Mouse (Mus musculus) liver, postnatal 0 days (tissue): ENCODE data around the gene Dock1. TPM values are rescaled to one million over a fixed set of nuclear protein-coding genes. Genes with fewer than 3 reads are reported as not detected.
A peak's percentile ranks its signal among the peaks of the same experiment; 100 is the strongest.

Source experiments
- ATAC-seq: fragments of 200-750 bp; cut with Nextera tagmentation; 2 replicates; pipeline ENCODE4 v1.8.0; 2017; ENCODE audit warnings: mild to moderate bottlenecking, moderate library complexity
- DNase-seq: peaks from one replicate; pipeline ENCODE4 v3.0.0-alpha.2; 2016
- H3K27ac ChIP-seq: fragments of 300-500 bp; sonication (generic); 2 replicates; pipeline ENCODE4 v1.5.1; 2014; ENCODE audit warnings: antibody characterized with exemption, moderate library complexity, mild to moderate bottlenecking, low read depth
- H3K27me3 ChIP-seq: fragments of 300-500 bp; sonication (generic); 2 replicates; pipeline ENCODE4 v1.6.1; 2014; ENCODE audit warnings: low read length, control low read depth, mixed read lengths; ENCODE audit not compliant: insufficient read depth
- H3K36me3 ChIP-seq: fragments of 300-500 bp; sonication (generic); replicated peaks from 2 replicates; pipeline ENCODE4 v1.6.1; 2014; ENCODE audit warnings: mild to moderate bottlenecking, control low read depth, low read length, moderate library complexity, mixed read lengths; ENCODE audit not compliant: insufficient read depth
- H3K4me1 ChIP-seq: fragments of 300-500 bp; sonication (generic); 2 replicates; pipeline ENCODE4 v1.6.1; 2014; ENCODE audit warnings: antibody characterized with exemption, mild to moderate bottlenecking, control low read depth; ENCODE audit not compliant: insufficient read depth
- H3K4me2 ChIP-seq: fragments of 300-500 bp; sonication (generic); 2 replicates; pipeline ENCODE4 v1.6.1; 2014; ENCODE audit warnings: low read depth, mild to moderate bottlenecking, low read length, moderate library complexity, mixed read lengths
- H3K4me3 ChIP-seq: fragments of 300-500 bp; sonication (generic); 2 replicates; pipeline ENCODE4 v1.5.1; 2014; ENCODE audit warnings: low read depth, low read length
- H3K9ac ChIP-seq: fragments of 300-500 bp; sonication (generic); replicated peaks from 2 replicates; pipeline ENCODE4 v1.6.1; 2014; ENCODE audit warnings: mild to moderate bottlenecking, moderate library complexity
- H3K9me3 ChIP-seq: fragments of 300-500 bp; sonication (generic); 2 replicates; pipeline ENCODE4 v1.6.1; 2016; ENCODE audit warnings: mild to moderate bottlenecking, control low read depth, low read length, mixed read lengths
- CTCF ChIP-seq: sonication (generic); IDR thresholded peaks from 2 replicates; pipeline ENCODE4 v1.5.1; 2016; ENCODE audit warnings: antibody characterized with exemption, low read depth
- EP300 ChIP-seq: IDR thresholded peaks from 2 replicates; pipeline ENCODE4 v1.6.1; 2016; ENCODE audit warnings: antibody characterized with exemption, low read depth, mild to moderate bottlenecking
- WGBS: fragments of 180-500 bp; shearing (Covaris S2); extraction: QIAGEN DNeasy Blood & Tissue Kit; methylation state at CpG from one replicate; pipeline ENCODE4 v1.1.7; 2014; ENCODE audit not compliant: insufficient replicate concordance; 5-methylcytosine and 5-hydroxymethylcytosine counted together
- polyA plus RNA-seq: library from polyadenylated mRNA; unstranded; fragments of >200 nt; fragmentation: Nextera tagmentation; extraction: Ambion mirVana; gene quantifications from 2 replicates; pipeline ENCODE4 v1.2.1, GENCODE M21; 2015

The Dock1 gene
- polyA plus RNA-seq, 1 experiment from 2014 or later, result 3.2 TPM

GRCm38 (mm10) chr7:134864175-134864574, 193.7 kb downstream of the Dock1 start:
- DNase-seq (peak; percentile 46), ATAC-seq (no peak)
- Histone ChIP-seq H3K27ac (no peak overlapping the region), H3K4me2 (no peak overlapping the region), H3K36me3 (no peaks in the 10 kb centered on the region), H3K27me3 (no peaks in the 10 kb centered on the region), H3K4me1 (no peaks in the 10 kb centered on the region), H3K9ac (no peak overlapping the region), H3K9me3 (no peaks in the 10 kb centered on the region), H3K4me3 (no peak overlapping the region)
- TF ChIP-seq CTCF (no peak), EP300 (no peak)
- 67% methylated on average over 2 of the region's 2 CpGs for WGBS

DNA sequence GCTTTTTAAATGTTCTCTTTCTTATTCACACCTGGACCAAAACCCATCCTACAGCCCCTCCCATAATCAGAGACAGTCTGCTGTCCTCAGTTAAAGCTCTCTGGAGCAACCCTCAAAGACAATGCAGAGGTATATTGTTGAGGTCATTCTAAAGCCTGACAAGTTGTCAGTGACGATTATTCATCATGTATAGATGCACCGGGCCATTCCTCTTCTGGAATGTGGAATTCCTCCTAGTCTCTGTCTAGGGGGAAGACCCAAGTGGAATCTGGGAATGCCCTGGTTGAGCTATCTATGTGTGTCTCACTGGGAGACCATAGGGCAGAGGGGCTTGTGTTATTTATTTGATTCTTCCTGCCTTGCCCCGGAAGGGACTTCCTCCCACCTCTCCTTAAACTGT, 202.1 kb downstream of the Dock1 start:
- Histone ChIP-seq H3K27me3 (no peaks in the 10 kb centered on the region), H3K36me3 (peaks cover 6% of the 10 kb centered on the region; the same call in 1 of the 2 replicates), H3K27ac (no peak overlapping the region), H3K9me3 (no peaks in the 10 kb centered on the region), H3K4me3 (no peak overlapping the region), H3K4me1 (no peaks in the 10 kb centered on the region), H3K4me2 (no peak overlapping the region), H3K9ac (no peak overlapping the region)
- ATAC-seq (no peak), DNase-seq (no peak)
- 69% methylated on average over 3 of the region's 3 CpGs for WGBS
- TF ChIP-seq CTCF, result no peak
- no peak for TF ChIP-seq EP300

DNA sequence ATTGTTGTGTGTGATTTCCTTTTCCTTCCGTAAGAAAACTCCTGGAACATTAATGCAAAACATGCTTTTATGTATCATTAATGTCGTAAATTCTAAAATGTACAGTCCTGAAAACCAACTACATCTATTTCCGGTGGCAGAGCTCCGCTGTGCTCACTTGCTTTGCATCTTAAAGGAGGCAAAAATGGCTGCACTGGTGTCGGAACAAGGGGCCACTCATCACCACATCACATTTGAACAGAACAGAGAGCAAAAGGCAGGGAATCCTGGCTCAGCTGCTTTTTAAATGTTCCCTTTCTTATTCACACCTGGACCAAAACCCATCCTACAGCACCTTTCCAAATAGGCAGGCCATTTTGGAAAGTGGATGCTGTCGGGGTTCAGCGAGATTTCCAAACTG, 202.5 kb downstream of the Dock1 start:
- DNase-seq (no peak), ATAC-seq (no peak)
- WGBS, result 82% methylated on average over 7 of the region's 7 CpGs
- Histone ChIP-seq H3K4me1 (no peaks in the 10 kb centered on the region), H3K4me2 (no peak overlapping the region), H3K4me3 (no peak overlapping the region), H3K36me3 (peaks cover 7% of the 10 kb centered on the region; the same call in 1 of the 2 replicates), H3K27me3 (no peaks in the 10 kb centered on the region), H3K9ac (no peak overlapping the region), H3K27ac (no peak overlapping the region), H3K9me3 (no peaks in the 10 kb centered on the region)
- TF ChIP-seq CTCF (no peak), EP300 (no peak)

GRCm38 (mm10) chr7:134878985-134879384, 208.5 kb downstream of the Dock1 start:
- no peak overlapping the region for H3K4me3 ChIP-seq
- H3K9me3 ChIP-seq, result no peaks in the 10 kb centered on the region
- H3K27ac ChIP-seq, result no peak overlapping the region
- H3K9ac ChIP-seq, result no peak overlapping the region
- no peaks in the 10 kb centered on the region for H3K4me1 ChIP-seq
- TF ChIP-seq CTCF (no peak), EP300 (no peak)
- no peak overlapping the region for H3K4me2 ChIP-seq
- 83% methylated on average over 6 of the region's 6 CpGs for WGBS
- ATAC-seq (no peak), DNase-seq (no peak)
- no peaks in the 10 kb centered on the region for H3K27me3 ChIP-seq
- H3K36me3 ChIP-seq, result peaks cover 8% of the 10 kb centered on the region; the same call in 1 of the 2 replicates

DNA sequence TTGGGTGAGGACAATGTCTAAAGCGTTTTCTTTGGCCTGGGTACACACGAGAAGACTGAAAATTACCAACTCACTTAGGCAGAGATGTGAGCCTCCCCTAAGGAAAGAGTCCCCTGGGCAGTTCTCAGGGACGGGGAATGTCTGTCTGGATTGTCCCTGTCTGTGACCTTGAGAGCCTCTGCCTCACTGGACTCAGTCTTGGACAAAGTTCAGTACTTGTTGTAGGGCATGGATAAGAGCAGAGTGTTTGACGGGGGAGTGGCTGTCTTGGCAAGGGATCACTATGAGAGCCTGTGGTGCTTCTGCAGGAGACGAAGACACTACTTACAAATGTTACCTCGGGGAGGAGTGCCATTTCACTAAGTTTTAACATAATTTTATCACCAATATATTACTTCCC, 210.0 kb downstream of the Dock1 start:
- H3K4me2 ChIP-seq, result no peak overlapping the region
- no peak overlapping the region for H3K9ac ChIP-seq
- TF ChIP-seq CTCF (no peak), EP300 (no peak)
- no peak overlapping the region for H3K4me3 ChIP-seq
- H3K36me3 ChIP-seq, result peaks cover 10% of the 10 kb centered on the region; the same call in 1 of the 2 replicates
- no peaks in the 10 kb centered on the region for H3K4me1 ChIP-seq
- ATAC-seq (no peak), DNase-seq (no peak)
- H3K27me3 ChIP-seq, result no peaks in the 10 kb centered on the region
- no peak overlapping the region for H3K27ac ChIP-seq
- H3K9me3 ChIP-seq, result no peaks in the 10 kb centered on the region
- 66% methylated on average over 6 of the region's 6 CpGs for WGBS

- ATAC-seq, result no peak
- Histone ChIP-seq H3K27ac (no peak overlapping the region), H3K4me3 (no peak overlapping the region), H3K9me3 (no peaks in the 10 kb centered on the region), H3K36me3 (peaks cover 2% of the 10 kb centered on the region; the same call in 1 of the 2 replicates), H3K9ac (no peak overlapping the region), H3K27me3 (no peaks in the 10 kb centered on the region), H3K4me2 (no peak overlapping the region), H3K4me1 (no peaks in the 10 kb centered on the region)
- DNase-seq, result no peak
- 72% methylated on average over 6 of the region's 6 CpGs for WGBS
- TF ChIP-seq EP300 (no peak), CTCF (no peak)
Measured at GRCm38 (mm10) chr7:134883516-134883915, 213.1 kb downstream of the Dock1 start.

- WGBS, result 87% methylated on average over 13 of the region's 13 CpGs
Measured at GRCm38 (mm10) chr7:134892449-134892871, 222.0 kb downstream of the Dock1 start.

More at GRCm38 (mm10) chr7:134892449-134892871, 222.0 kb downstream of the Dock1 start:
- no peak overlapping the region for H3K9ac ChIP-seq
- TF ChIP-seq CTCF (no peak), EP300 (no peak)
- DNase-seq (no peak), ATAC-seq (no peak)
- H3K4me2 ChIP-seq, result no peak overlapping the region
- no peaks in the 10 kb centered on the region for H3K4me1 ChIP-seq
- H3K27ac ChIP-seq, result no peak overlapping the region
- H3K9me3 ChIP-seq, result no peaks in the 10 kb centered on the region
- H3K4me3 ChIP-seq, result no peak overlapping the region
- H3K36me3 ChIP-seq, result no peaks in the 10 kb centered on the region
- no peaks in the 10 kb centered on the region for H3K27me3 ChIP-seq
